Mouse (Mus musculus) embryonic fibroblast, embryonic 13.5 days (primary cell): ENCODE measurements around the gene Chl1. TPM values are rescaled to one million over a fixed set of nuclear protein-coding genes. Genes with fewer than 3 reads are reported as not detected.

Source experiments
- H3K27ac ChIP-seq: 2 replicates; pipeline ENCODE4 v1.5.1; 2012; ENCODE audit warnings: low read length, control low read depth, inconsistent platforms; ENCODE audit not compliant: insufficient read depth
- H3K4me1 ChIP-seq: 2 replicates; pipeline ENCODE4 v1.6.1; 2011; ENCODE audit warnings: low read length; ENCODE audit not compliant: control insufficient read depth, insufficient read depth
- H3K4me3 ChIP-seq: 2 replicates; pipeline ENCODE4 v1.5.1; 2011; ENCODE audit warnings: mild to moderate bottlenecking, control low read depth, low read length; ENCODE audit not compliant: insufficient read depth
- CTCF ChIP-seq: IDR thresholded peaks from 2 replicates; pipeline ENCODE4 v1.5.1; 2011; ENCODE audit warnings: mild to moderate bottlenecking, control low read depth, low read length, moderate library complexity, borderline replicate concordance; ENCODE audit not compliant: insufficient read depth
- POLR2A ChIP-seq: IDR thresholded peaks from 2 replicates; pipeline ENCODE4 v1.6.1; 2011; ENCODE audit warnings: low read depth, mild to moderate bottlenecking, control low read depth, low read length, moderate library complexity
- polyA plus RNA-seq: library from polyadenylated mRNA; stranded (reverse); fragments of >200 nt; gene quantifications from 2 replicates; pipeline ENCODE4 v1.2.4, GENCODE M21; 2011; ENCODE audit warnings: low read depth; ENCODE audit not compliant: missing spikeins, insufficient read length

Gene Chl1
- polyA plus RNA-seq, 1 experiment: 5.7 TPM

DNA sequence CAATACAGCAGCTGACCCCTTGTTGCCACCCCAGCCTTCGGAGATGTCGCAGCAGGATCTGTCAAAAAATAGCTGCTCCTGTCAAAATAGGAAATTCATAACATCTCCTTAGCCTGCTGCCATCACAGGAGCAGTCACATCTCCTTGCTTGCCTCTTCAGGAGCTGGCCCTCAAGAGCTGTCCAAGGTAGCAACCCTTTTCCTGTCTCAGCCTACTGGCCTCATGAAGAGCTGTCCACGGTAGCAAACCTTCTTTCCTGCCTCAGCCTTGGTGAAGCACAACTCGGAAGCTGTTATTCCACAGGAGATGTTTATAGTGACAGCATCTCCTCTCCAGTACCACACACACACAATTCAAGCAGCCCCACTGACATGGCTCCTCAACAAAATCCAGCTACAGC is 243.5 kb downstream of the Chl1 start:
- no peak overlapping the region for H3K27ac ChIP-seq
- no peak overlapping the region for H3K4me3 ChIP-seq
- H3K4me1 ChIP-seq: no peaks in the 10 kb centered on the region
- TF ChIP-seq POLR2A (no peak), CTCF (no peak)

DNA sequence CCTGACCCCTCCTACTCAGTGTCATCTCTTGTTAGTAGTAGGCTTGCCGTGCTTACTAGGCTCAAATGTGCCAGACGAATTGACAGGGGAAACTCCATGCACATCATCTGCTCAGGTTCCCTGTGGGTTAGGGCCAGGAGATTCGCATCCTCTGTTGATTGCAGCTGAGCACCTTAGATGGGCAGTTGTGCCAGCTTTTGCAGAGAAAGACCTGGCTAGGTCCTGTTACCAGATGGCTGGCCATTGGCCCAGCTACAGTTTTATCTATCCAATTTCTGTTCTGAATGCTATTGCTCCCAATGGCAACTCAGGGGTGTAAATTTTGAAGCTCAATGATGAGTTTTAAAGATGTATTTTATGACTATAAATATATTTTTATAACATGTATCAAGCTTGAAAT is 256.4 kb downstream of the Chl1 start:
- Histone ChIP-seq H3K4me1 (no peaks in the 10 kb centered on the region), H3K27ac (no peak overlapping the region), H3K4me3 (no peak overlapping the region)
- no peak for TF ChIP-seq POLR2A
- TF ChIP-seq CTCF: no peak

- Histone ChIP-seq H3K4me1 (no peaks in the 10 kb centered on the region), H3K4me3 (no peak overlapping the region), H3K27ac (no peak overlapping the region)
- TF ChIP-seq POLR2A (no peak), CTCF (no peak)
Measured at GRCm38 (mm10) chr6:103781058-103781457, 270.7 kb downstream of the Chl1 start.

- Histone ChIP-seq H3K27ac (no peak overlapping the region), H3K4me1 (no peaks in the 10 kb centered on the region), H3K4me3 (no peak overlapping the region)
- TF ChIP-seq CTCF: no peak
- TF ChIP-seq POLR2A: no peak
Measured at GRCm38 (mm10) chr6:103791077-103791632, 280.8 kb downstream of the Chl1 start.

DNA sequence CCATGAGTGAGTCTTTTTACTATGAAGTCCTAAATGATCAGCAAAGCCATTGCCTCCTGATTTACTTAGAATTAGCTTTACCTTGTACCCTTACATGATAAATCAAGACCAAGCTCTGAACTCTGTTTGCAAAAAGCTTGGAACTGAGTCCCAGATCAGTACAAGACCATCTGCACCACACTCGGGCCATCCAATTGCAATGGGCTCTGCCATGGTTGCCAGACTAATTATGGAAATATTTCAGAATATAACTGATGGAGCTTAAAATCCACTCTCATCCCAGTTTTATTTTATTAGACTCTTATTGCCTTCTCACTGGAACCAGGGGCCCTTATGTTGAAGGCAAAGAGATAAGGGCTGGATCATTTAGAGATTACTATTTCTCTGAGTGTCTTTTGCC is 284.9 kb downstream of the Chl1 start:
- Histone ChIP-seq H3K4me3 (no peak overlapping the region), H3K27ac (no peak overlapping the region), H3K4me1 (no peaks in the 10 kb centered on the region)
- TF ChIP-seq POLR2A (no peak), CTCF (no peak)
